Mouse (Mus musculus) limb, embryonic 10.5 days (tissue): Measurements from ENCODE around the gene Etfa. TPM values are rescaled to one million over a fixed set of nuclear protein-coding genes. Genes with fewer than 3 reads are reported as not detected.

Experiments
- DNase-seq: peaks from one replicate; pipeline ENCODE4 v3.0.0-alpha.2; 2017; ENCODE audit warnings: low spot score
- H3K27ac ChIP-seq: fragments of 300-500 bp; sonication (generic); 2 replicates; pipeline ENCODE4 v1.5.1; 2016; ENCODE audit warnings: mild to moderate bottlenecking
- H3K27me3 ChIP-seq: fragments of 300-500 bp; sonication (generic); 2 replicates; pipeline ENCODE4 v1.6.1; 2016; ENCODE audit warnings: low read depth, mild to moderate bottlenecking; ENCODE audit not compliant: poor library complexity, severe bottlenecking
- H3K36me3 ChIP-seq: fragments of 300-500 bp; sonication (generic); 2 replicates; pipeline ENCODE4 v1.6.1; 2016; ENCODE audit warnings: mild to moderate bottlenecking, moderate library complexity
- H3K4me1 ChIP-seq: fragments of 300-500 bp; sonication (generic); 2 replicates; pipeline ENCODE4 v1.6.1; 2016
- H3K4me3 ChIP-seq: fragments of 300-500 bp; sonication (generic); 2 replicates; pipeline ENCODE4 v1.5.1; 2016; ENCODE audit warnings: mild to moderate bottlenecking, moderate library complexity
- H3K9me3 ChIP-seq: fragments of 300-500 bp; sonication (generic); replicated peaks from 2 replicates; pipeline ENCODE4 v1.6.1; 2016; ENCODE audit warnings: mild to moderate bottlenecking
- WGBS: fragments of 180-500 bp; shearing (Covaris S2); methylation state at CpG from one replicate; pipeline ENCODE4 v1.1.7; 2016; 5-methylcytosine and 5-hydroxymethylcytosine counted together
- polyA plus RNA-seq: library from polyadenylated mRNA; unstranded; fragments of >200 nt; fragmentation: Nextera tagmentation; extraction: Ambion mirVana; gene quantifications from 2 replicates; pipeline ENCODE4 v1.2.1, GENCODE M21; 2016

Gene Etfa
- polyA plus RNA-seq, 1 experiment from 2014 or later: 170 TPM

DNA sequence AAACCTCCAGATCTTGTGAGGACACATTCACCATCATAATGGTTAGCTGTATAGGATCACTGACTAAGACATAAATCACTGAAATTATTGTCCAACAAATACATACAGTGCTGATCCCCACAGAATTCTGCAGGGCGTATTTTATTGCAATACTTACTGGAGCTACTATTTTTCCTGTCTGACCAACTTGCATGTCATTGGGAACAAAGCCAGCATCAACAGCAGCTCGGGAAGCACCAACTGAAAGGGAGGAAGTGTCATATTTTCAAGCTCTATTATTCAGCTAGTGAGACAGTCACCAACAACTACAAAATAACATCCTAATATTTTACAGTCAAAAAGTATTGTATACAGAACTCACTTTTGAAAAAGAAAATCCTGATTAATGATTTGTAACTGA is 29.9 kb downstream of the Etfa start:
- no peak for DNase-seq
- Histone ChIP-seq H3K9me3 (no peaks in the 10 kb centered on the region), H3K27me3 (no peaks in the 10 kb centered on the region), H3K4me3 (no peak overlapping the region), H3K4me1 (no peaks in the 10 kb centered on the region), H3K27ac (no peak overlapping the region), H3K36me3 (peaks cover 41% of the 10 kb centered on the region)
- 89% methylated on average over 2 of the region's 2 CpGs for WGBS

DNA sequence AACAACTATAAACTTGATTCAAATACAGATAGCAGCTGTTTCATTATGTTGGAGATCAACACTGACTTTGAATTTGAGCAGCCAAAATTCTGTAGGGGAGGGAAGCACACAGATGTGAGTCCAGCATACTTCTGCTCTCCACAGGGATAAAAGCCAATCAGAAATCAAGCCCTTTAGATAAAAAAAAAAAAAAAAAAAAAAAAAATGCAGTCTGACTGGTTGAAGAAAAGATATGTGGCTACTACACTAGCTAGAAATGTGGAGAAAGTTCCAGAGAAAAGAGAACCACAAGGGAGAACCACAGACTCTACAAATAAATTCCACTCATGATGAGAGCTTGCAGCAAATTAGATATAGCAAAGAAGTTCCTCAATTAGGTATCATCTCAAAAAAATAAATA is 33.3 kb downstream of the Etfa start:
- DNase-seq: no peak

DNA sequence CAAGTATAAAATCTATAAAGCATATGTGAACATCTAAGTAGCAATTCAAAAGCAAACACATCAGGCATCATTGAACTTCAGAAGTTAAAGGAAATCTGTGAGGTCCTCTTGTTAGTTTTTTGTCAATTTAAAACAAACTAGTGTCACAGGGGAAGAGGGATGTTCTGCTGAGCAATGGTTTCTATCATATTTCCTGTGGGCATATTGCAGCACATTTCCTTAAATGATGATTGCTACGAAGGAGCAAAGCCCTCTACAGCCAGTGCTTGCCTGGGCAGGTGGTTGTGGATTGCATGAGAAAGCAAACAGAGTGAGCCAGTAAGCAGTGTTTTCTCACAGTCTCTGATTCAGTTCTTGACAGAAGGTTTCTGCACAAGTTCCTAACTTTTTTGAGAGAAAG is 36.0 kb downstream of the Etfa start:
- no peak overlapping the region for H3K27ac ChIP-seq
- H3K4me3 ChIP-seq: no peak overlapping the region
- WGBS: 85% methylated on average over 1 of the region's 1 CpGs
- H3K4me1 ChIP-seq: no peaks in the 10 kb centered on the region
- no peaks in the 10 kb centered on the region for H3K9me3 ChIP-seq
- peaks cover 10% of the 10 kb centered on the region; the same call in 1 of the 2 replicates for H3K36me3 ChIP-seq
- no peak for DNase-seq
- no peaks in the 10 kb centered on the region for H3K27me3 ChIP-seq

More for the DNA sequence above, 33.3 kb downstream of the Etfa start:
- H3K27me3 ChIP-seq: no peaks in the 10 kb centered on the region
- H3K9me3 ChIP-seq: no peaks in the 10 kb centered on the region
- H3K27ac ChIP-seq: no peak overlapping the region
- H3K4me1 ChIP-seq: no peaks in the 10 kb centered on the region
- H3K36me3 ChIP-seq: peaks cover 21% of the 10 kb centered on the region; the same call in 1 of the 2 replicates
- no peak overlapping the region for H3K4me3 ChIP-seq

DNA sequence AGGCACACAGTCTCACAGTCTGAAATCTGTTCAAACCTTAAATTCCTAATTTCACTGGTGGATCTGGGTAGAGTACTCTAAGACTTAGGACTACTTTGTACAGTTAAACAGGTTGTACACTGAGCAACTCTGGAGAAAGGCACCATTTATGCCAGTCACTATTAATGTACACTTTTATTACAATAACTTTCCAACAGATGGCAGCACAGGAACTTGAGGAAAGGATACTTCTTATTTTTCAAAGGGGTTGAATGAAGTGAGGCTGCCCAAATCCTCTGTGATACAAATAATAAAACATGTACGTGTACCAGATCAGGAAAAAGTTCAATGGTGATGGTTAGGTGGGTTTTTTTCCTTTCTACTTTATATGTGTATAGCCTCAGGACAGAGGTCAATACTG is 43.6 kb downstream of the Etfa start:
- no peaks in the 10 kb centered on the region for H3K9me3 ChIP-seq
- H3K27me3 ChIP-seq: no peaks in the 10 kb centered on the region
- no peak for DNase-seq
- H3K27ac ChIP-seq: no peak overlapping the region
- WGBS: 70% methylated on average over 1 of the region's 1 CpGs
- no peaks in the 10 kb centered on the region for H3K4me1 ChIP-seq
- 0 out of 2 replicates have a peak, but pooled peaks cover 5% of the 10 kb centered on the region for H3K36me3 ChIP-seq
- no peak overlapping the region for H3K4me3 ChIP-seq

DNA sequence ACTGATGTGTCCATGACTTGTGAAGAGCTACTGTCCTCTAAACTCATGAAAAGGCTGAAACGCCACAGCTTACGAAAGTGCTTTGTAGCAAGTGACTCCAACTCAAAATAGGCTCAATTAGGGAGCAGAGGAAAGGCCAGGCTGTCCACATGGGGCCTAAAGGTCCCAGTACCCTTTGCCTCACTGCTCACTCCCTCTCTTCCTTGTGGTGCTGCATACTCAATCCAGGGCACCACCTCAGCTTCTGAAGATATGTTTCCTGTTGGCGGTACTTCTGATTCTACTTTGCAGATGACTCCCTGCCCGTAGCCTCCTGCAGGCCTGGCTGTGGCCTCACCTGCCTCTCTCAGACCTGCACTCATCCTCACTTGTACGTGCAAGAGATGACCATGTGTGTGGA is 58.7 kb downstream of the Etfa start:
- Histone ChIP-seq H3K4me3 (no peak overlapping the region), H3K4me1 (peaks cover 12% of the 10 kb centered on the region), H3K27me3 (no peaks in the 10 kb centered on the region), H3K9me3 (no peaks in the 10 kb centered on the region), H3K36me3 (0 out of 2 replicates have a peak, but pooled peaks cover 2% of the 10 kb centered on the region), H3K27ac (no peak overlapping the region)
- 87% methylated on average over 5 of the region's 5 CpGs for WGBS
- DNase-seq: no peak

DNA sequence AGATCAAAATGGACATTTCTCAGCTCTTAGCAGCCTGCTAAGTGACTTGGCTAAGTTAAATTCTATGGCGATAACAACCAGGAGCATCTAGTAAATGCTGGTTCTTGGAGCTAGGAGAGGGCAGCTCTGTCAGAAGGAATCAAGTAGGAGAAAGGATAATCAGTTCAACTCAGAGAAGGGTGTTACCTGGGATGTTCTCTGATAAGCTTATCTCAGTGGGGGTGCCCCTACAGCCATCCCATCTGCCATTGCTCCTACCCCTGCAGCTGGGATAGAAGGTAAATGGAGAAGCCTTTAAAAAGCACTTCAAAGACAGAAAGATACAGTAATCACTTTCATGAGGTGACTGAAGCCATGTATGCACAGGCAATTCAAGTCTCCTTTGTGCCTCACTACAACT is 59.1 kb downstream of the Etfa start:
- Histone ChIP-seq H3K4me1 (peaks cover 16% of the 10 kb centered on the region), H3K36me3 (0 out of 2 replicates have a peak, but pooled peaks cover 2% of the 10 kb centered on the region), H3K27me3 (no peaks in the 10 kb centered on the region), H3K27ac (no peak overlapping the region), H3K9me3 (no peaks in the 10 kb centered on the region), H3K4me3 (no peak overlapping the region)
- WGBS: 92% methylated on average over 1 of the region's 1 CpGs
- no peak for DNase-seq

DNA sequence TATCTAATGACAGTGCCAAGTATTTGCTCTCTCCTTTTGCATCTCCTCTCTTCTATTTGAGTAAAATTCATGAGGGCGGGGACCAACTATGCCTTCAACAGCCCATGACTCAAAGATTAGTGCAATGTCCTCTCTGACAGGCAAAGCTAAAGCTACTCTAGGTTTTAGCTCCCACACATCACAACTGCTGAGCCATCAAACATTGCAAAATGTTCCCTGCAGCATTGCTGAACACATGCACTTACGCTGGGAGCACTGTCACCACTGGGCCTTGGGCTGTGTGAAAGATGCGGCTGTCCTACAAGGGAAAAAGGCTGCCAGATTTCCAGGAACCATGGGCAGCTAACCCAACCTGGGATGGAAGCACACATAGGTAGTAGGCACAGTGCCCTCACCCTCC is 60.6 kb downstream of the Etfa start:
- H3K4me1 ChIP-seq: peaks cover 17% of the 10 kb centered on the region
- DNase-seq: no peak
- 0 out of 2 replicates have a peak, but pooled peaks cover 5% of the 10 kb centered on the region for H3K27me3 ChIP-seq
- H3K36me3 ChIP-seq: 0 out of 2 replicates have a peak, but pooled peaks cover 2% of the 10 kb centered on the region
- no peak overlapping the region for H3K4me3 ChIP-seq
- 95% methylated on average over 3 of the region's 3 CpGs for WGBS
- H3K27ac ChIP-seq: no peak overlapping the region
- H3K9me3 ChIP-seq: no peaks in the 10 kb centered on the region

DNA sequence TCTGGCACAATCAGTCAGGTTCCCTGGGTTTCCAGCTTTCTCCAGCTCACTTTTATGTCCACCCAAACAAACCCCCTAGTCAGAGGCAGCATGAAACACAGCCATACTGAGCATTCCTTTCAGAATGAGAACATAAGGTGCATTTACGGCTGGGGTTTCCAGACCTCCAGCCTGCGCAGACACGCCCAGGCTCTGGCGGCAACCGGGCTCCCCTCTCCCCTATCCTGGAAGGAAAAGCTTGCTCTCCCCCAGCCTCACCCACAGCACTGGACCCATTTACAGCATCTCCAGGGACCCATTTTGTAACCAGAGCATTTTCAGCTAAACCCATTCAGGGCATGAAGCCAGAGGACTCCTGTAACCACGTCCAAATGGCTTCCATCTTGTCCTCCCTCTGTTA is 62.0 kb downstream of the Etfa start:
- Histone ChIP-seq H3K9me3 (no peaks in the 10 kb centered on the region), H3K27ac (0 out of 2 replicates have a peak overlapping the region, but pooled peaks have one; percentile 25), H3K4me3 (no peak overlapping the region), H3K27me3 (peaks cover 18% of the 10 kb centered on the region; the same call in 1 of the 2 replicates), H3K36me3 (0 out of 2 replicates have a peak, but pooled peaks cover 2% of the 10 kb centered on the region), H3K4me1 (peaks cover 17% of the 10 kb centered on the region)
- DNase-seq: no peak
- WGBS: 75% methylated on average over 6 of the region's 6 CpGs

DNA sequence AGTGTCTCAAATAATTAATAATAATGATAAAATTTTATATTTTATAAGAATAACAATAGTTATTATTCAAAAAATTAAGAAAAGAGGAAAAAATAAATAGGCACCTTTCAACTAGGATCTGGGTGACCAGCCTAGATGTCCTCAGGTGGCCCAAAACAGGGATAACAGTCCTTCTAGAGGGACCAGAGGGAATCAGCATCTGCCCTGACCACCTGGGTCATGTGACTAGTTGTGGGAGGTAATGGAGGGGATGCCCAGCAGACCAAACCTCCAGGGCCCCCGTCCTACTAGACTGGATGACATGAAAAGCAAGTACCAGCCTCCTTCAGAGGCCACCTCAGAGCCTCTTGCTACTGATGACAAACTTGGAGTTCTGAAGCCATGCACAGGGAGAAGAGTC is 62.9 kb downstream of the Etfa start:
- peaks cover 17% of the 10 kb centered on the region for H3K4me1 ChIP-seq
- no peaks in the 10 kb centered on the region for H3K9me3 ChIP-seq
- WGBS: 77% methylated on average over 1 of the region's 1 CpGs
- H3K36me3 ChIP-seq: 0 out of 2 replicates have a peak, but pooled peaks cover 2% of the 10 kb centered on the region
- no peak overlapping the region for H3K4me3 ChIP-seq
- DNase-seq: no peak
- H3K27ac ChIP-seq: no peak overlapping the region
- H3K27me3 ChIP-seq: peaks cover 25% of the 10 kb centered on the region; the same call in 1 of the 2 replicates

DNA sequence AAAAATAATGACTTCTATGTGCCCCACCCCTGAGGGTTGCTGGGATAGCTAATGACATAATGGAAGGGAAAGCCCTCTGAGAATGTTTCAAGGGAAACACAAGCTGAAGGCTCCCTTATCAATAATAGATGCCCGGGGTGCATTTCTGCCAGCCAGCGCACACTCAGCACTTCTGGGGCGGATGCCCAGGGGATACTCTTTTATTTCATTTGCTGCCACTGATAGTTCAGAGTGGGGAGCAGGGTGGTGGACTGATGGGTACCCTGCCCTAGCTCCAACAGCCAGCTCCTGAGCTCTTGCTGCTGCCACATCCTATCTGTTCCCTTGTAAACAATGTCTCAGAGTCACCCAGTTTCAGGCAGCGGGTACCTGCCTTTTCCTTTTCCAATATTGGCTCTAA is 64.5 kb downstream of the Etfa start:
- Histone ChIP-seq H3K9me3 (no peaks in the 10 kb centered on the region), H3K4me1 (peaks cover 17% of the 10 kb centered on the region), H3K27me3 (peaks cover 25% of the 10 kb centered on the region; the same call in 1 of the 2 replicates), H3K27ac (no peak overlapping the region), H3K4me3 (no peak overlapping the region), H3K36me3 (no peaks in the 10 kb centered on the region)
- no peak for DNase-seq
- 94% methylated on average over 4 of the region's 4 CpGs for WGBS

DNA sequence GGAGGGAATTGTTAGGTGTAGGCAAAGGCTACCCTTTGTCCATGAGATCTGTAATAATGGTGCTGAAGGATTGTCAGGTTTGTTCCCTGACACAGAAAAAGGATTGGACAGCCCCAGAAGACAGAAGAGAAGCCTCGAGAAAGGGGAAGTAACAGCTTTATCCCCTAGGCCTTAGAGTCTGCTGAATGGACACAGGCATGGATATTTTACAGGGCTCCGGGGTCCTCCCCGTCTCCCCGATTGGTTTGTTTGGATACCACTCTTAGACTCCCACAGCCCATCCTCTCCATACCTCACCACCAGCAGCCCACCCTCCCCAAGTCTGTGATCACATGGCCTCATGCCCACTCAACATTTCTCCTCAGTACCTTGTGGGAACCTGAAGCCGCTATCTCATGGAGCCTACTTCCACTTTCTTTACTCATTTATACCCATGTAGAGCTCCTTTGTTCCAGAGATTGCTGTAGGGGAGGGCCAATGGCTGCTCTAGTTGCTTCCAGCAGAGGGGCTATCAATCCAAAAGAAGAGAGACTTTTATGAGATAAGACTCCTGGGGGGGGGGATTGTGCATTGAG is 72.8 kb downstream of the Etfa start:
- 92% methylated on average over 5 of the region's 5 CpGs for WGBS
- H3K4me3 ChIP-seq: no peak overlapping the region
- no peaks in the 10 kb centered on the region for H3K36me3 ChIP-seq
- H3K4me1 ChIP-seq: peaks cover 9% of the 10 kb centered on the region
- H3K27me3 ChIP-seq: no peaks in the 10 kb centered on the region
- peak; percentile 18 for DNase-seq
- H3K9me3 ChIP-seq: no peaks in the 10 kb centered on the region
- no peak overlapping the region for H3K27ac ChIP-seq

DNA sequence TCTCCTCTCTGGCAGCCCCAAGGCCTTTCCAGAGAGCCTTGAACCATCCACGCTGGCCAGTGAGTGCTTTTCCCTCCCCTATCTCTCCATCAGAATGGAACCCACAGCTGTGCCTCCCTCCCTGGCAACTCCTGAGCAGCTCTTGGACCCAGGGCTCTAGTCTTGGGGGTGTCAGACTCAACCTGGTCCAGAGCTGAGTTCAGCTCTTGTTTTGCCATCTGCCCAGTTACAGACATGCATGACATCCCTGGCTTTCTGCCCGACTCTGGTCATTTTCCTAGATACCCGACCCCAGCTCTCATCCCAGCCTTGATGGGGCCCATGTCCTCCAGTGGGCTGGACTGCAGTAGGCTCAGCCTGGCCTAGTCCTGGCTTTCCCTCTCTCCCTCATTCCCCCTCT is 73.6 kb downstream of the Etfa start:
- Histone ChIP-seq H3K4me1 (peaks cover 9% of the 10 kb centered on the region), H3K4me3 (no peak overlapping the region), H3K27ac (no peak overlapping the region), H3K36me3 (no peaks in the 10 kb centered on the region), H3K9me3 (no peaks in the 10 kb centered on the region), H3K27me3 (no peaks in the 10 kb centered on the region)
- DNase-seq: no peak
- WGBS: 58% methylated on average over 3 of the region's 3 CpGs

DNA sequence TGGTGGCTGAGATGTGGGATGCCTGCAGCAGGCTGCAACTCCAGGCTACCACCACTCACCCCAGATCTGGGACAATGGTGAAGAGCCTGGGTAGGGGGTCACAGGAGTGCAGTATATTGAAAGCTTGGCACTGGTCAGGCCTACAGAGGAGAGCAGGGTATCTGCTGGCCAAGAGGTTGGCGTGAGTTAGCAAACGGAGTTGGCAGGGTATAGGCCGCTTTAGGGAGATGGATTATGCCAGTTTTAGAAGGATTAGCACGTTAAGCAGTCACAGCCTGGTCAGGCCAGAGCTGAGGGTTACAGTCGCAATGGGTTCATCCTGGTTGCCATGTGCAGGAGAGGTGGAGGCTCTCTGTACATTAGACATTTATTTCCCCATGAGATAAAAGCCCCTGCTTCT is 78.2 kb downstream of the Etfa start:
- Histone ChIP-seq H3K4me3 (no peak overlapping the region), H3K27ac (no peak overlapping the region), H3K27me3 (peaks cover 26% of the 10 kb centered on the region), H3K36me3 (no peaks in the 10 kb centered on the region), H3K4me1 (peaks cover 25% of the 10 kb centered on the region), H3K9me3 (no peaks in the 10 kb centered on the region)
- 89% methylated on average over 5 of the region's 5 CpGs for WGBS
- no peak for DNase-seq
